Mouse (Mus musculus) embryonic facial prominence, embryonic 13.5 days (tissue): Measurements from ENCODE around the gene Traip. TPM values are rescaled to one million over a fixed set of nuclear protein-coding genes. Genes with fewer than 3 reads are reported as not detected.

Source experiments
- ATAC-seq: fragments of 200-750 bp; cut with Nextera tagmentation; 2 replicates; pipeline ENCODE4 v1.8.0; 2017; ENCODE audit warnings: low read depth; ENCODE audit not compliant: insufficient number of reproducible peaks, insufficient read depth, low FRiP score, low TSS enrichment
- H3K27ac ChIP-seq: fragments of 300-500 bp; sonication (generic); 2 replicates; pipeline ENCODE4 v1.5.1; 2015; ENCODE audit warnings: moderate library complexity, mild to moderate bottlenecking, inconsistent platforms
- H3K27me3 ChIP-seq: fragments of 300-500 bp; sonication (generic); 2 replicates; pipeline ENCODE4 v1.6.1; 2015; ENCODE audit warnings: mild to moderate bottlenecking, inconsistent platforms
- H3K36me3 ChIP-seq: fragments of 300-500 bp; sonication (generic); 2 replicates; pipeline ENCODE4 v1.6.1; 2015; ENCODE audit warnings: mild to moderate bottlenecking, inconsistent platforms
- H3K4me1 ChIP-seq: fragments of 300-500 bp; sonication (generic); 2 replicates; pipeline ENCODE4 v1.6.1; 2015; ENCODE audit warnings: inconsistent platforms
- H3K4me2 ChIP-seq: fragments of 300-500 bp; sonication (generic); 2 replicates; pipeline ENCODE4 v1.6.1; 2015; ENCODE audit warnings: moderate library complexity, mild to moderate bottlenecking, inconsistent platforms
- H3K4me3 ChIP-seq: fragments of 300-500 bp; sonication (generic); 2 replicates; pipeline ENCODE4 v1.5.1; 2015; ENCODE audit warnings: mild to moderate bottlenecking, inconsistent platforms
- H3K9ac ChIP-seq: fragments of 300-500 bp; sonication (generic); 2 replicates; pipeline ENCODE4 v1.6.1; 2015; ENCODE audit warnings: mild to moderate bottlenecking, inconsistent platforms
- H3K9me3 ChIP-seq: fragments of 300-500 bp; sonication (generic); 2 replicates; pipeline ENCODE4 v1.6.1; 2016; ENCODE audit warnings: inconsistent platforms
- WGBS: fragments of 180-500 bp; shearing (Covaris S2); methylation state at CpG from one replicate; pipeline ENCODE4 v1.1.7; 2015; ENCODE audit warnings: mixed read lengths; 5-methylcytosine and 5-hydroxymethylcytosine counted together
- polyA plus RNA-seq: library from polyadenylated mRNA; unstranded; fragments of >200 nt; fragmentation: Nextera tagmentation; extraction: Ambion mirVana; gene quantifications from 2 replicates; pipeline ENCODE4 v1.2.1, GENCODE M21; 2015

Traip gene
- polyA plus RNA-seq, result 23.8 and 29.0 TPM in 2 replicates

- 81% methylated on average over 10 of the region's 10 CpGs for WGBS
- Histone ChIP-seq H3K4me2 (peak within 1 kb of the TSS; percentile 84), H3K4me3 (peak within 1 kb of the TSS; percentile 58), H3K9ac (peak within 1 kb of the TSS; percentile 79), H3K9me3 (no peaks in the 10 kb centered on the region), H3K36me3 (no peaks in the 10 kb centered on the region), H3K4me1 (peaks cover 15% of the 10 kb centered on the region), H3K27ac (peak within 1 kb of the TSS; percentile 78), H3K27me3 (no peaks in the 10 kb centered on the region)
- ATAC-seq, result no peak
Observed at GRCm38 (mm10) chr9:107949922-107950235, at the start of gene Traip. Traip (plus strand) TSS chr9:107950136.

GRCm38 (mm10) chr9:107900840-107901626 is 48.9 kb upstream of the Traip start:
- no peak overlapping the region for H3K27ac ChIP-seq
- peak overlapping the region; percentile 63 for H3K9ac ChIP-seq
- WGBS, result 4% methylated on average over 44 of the region's 44 CpGs
- peak overlapping the region; percentile 37 for H3K4me3 ChIP-seq
- ATAC-seq, result no peak
- no peaks in the 10 kb centered on the region for H3K9me3 ChIP-seq
- H3K27me3 ChIP-seq, result peaks cover 23% of the 10 kb centered on the region
- H3K4me1 ChIP-seq, result peaks cover 17% of the 10 kb centered on the region
- H3K4me2 ChIP-seq, result peak overlapping the region; percentile 66
- H3K36me3 ChIP-seq, result peaks cover 35% of the 10 kb centered on the region

DNA sequence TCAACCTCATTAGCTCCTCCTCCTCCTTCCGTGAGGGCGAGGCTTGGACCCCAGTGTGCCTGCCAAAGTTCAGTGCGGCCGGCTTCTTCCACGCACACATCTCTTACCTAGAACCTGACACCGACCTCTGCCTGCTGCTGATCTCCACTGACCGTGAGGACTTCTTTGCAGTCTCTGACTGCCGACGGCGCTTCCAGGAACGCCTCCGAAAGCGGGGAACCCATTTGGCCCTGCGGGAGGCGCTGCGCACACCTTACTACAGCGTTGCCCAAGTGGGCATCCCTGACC is 48.4 kb upstream of the Traip start:
- Histone ChIP-seq H3K27me3 (peaks cover 23% of the 10 kb centered on the region), H3K36me3 (peaks cover 35% of the 10 kb centered on the region), H3K9ac (peak overlapping the region; percentile 63; the same call in 1 of the 2 replicates), H3K4me3 (0 out of 2 replicates have a peak overlapping the region, but pooled peaks have one; percentile 37), H3K27ac (no peak overlapping the region), H3K4me1 (peaks cover 23% of the 10 kb centered on the region), H3K4me2 (peak overlapping the region; percentile 66), H3K9me3 (no peaks in the 10 kb centered on the region)
- WGBS, result 17% methylated on average over 17 of the region's 17 CpGs
- no peak for ATAC-seq

DNA sequence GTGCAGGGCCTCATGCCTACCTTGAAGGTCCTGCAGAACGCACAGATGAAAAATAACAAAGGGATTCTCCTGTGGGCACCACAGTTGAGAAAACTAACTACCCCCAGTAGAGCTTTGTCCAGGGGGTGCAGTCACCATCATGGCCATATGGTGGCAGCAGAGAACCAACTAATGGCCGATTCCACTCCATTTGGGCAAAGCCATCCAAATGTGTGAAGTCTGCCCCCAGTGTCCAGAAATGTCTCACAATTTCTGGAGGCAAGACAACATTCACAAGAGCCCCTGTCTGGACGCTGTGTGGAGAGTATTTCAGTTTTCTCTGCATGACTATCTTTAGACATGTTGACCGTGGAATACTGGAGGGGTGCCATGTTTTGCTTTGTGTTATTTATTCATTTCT is 45.2 kb upstream of the Traip start:
- H3K4me3 ChIP-seq, result no peak overlapping the region
- H3K4me1 ChIP-seq, result peaks cover 54% of the 10 kb centered on the region
- no peak overlapping the region for H3K9ac ChIP-seq
- peaks cover 20% of the 10 kb centered on the region for H3K36me3 ChIP-seq
- no peak for ATAC-seq
- H3K4me2 ChIP-seq, result no peak overlapping the region
- 9% methylated on average over 4 of the region's 4 CpGs for WGBS
- no peak overlapping the region for H3K27ac ChIP-seq
- H3K27me3 ChIP-seq, result peaks cover 22% of the 10 kb centered on the region
- H3K9me3 ChIP-seq, result no peaks in the 10 kb centered on the region

DNA sequence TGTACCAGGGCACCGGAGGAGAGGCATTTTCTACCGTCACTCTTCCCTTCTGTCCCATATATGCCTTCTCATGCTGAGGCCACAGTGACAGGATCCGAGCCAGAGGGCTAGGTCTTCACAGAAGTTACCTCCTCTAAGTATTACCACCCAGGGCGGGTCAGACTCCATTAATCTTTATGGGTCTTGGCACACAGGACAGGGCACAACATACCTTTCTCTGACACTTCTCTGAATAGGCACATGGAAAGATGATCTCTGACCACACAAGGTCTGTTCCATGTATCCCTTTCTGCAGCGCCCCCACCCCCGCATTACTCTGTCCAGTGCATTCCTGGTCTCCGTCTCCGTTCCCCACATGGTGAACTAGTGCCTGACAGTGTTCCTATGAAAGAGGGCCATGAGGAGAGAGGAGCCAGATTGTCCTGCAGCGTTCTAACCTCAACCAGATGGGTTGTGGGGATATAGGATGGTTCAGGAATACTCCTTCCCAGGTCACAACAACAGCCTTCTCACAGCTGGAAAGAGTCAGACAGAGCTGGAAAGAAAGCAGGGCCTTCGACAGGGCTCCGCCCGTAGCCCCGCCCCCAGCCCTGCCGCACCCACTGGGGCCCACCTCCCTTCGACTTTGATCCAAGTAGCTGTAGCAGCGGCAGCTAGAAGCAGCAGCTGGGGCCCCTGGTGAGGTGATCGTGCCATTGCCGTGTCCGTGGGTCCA is 43.5 kb upstream of the Traip start, which contains the start of gene Mst1r:
Gene Mst1r, plus strand, starts transcription at position 622 of the 715 bp plus-strand sequence.
- peak within 1 kb of the TSS; percentile 45 for H3K4me3 ChIP-seq
- 13% methylated on average over 19 of the region's 19 CpGs for WGBS
- peaks cover 47% of the 10 kb centered on the region for H3K4me1 ChIP-seq
- peak within 1 kb of the TSS; percentile 75 for H3K27ac ChIP-seq
- H3K9ac ChIP-seq, result peak within 1 kb of the TSS; percentile 64
- H3K9me3 ChIP-seq, result no peaks in the 10 kb centered on the region
- H3K36me3 ChIP-seq, result peaks cover 12% of the 10 kb centered on the region
- peaks cover 5% of the 10 kb centered on the region for H3K27me3 ChIP-seq
- peak within 1 kb of the TSS; percentile 70 for H3K4me2 ChIP-seq
- ATAC-seq, result peak; percentile 77

- Histone ChIP-seq H3K4me3 (peak overlapping the region; percentile 45), H3K4me1 (peaks cover 43% of the 10 kb centered on the region), H3K9ac (peak overlapping the region; percentile 64), H3K4me2 (peak overlapping the region; percentile 70), H3K36me3 (peaks cover 8% of the 10 kb centered on the region), H3K9me3 (no peaks in the 10 kb centered on the region), H3K27me3 (no peaks in the 10 kb centered on the region), H3K27ac (peak overlapping the region; percentile 75)
- no peak for ATAC-seq
- 45% methylated on average over 31 of the region's 31 CpGs for WGBS
Observed at GRCm38 (mm10) chr9:107906967-107907800, 42.8 kb upstream of the Traip start.

- Histone ChIP-seq H3K27me3 (no peaks in the 10 kb centered on the region), H3K9me3 (no peaks in the 10 kb centered on the region), H3K4me2 (peak overlapping the region; percentile 70), H3K27ac (peak overlapping the region; percentile 3; the same call in 1 of the 2 replicates), H3K4me3 (peak overlapping the region; percentile 45), H3K9ac (peak overlapping the region; percentile 64; the same call in 1 of the 2 replicates), H3K4me1 (peaks cover 43% of the 10 kb centered on the region), H3K36me3 (peaks cover 8% of the 10 kb centered on the region)
- ATAC-seq, result no peak
- 79% methylated on average over 14 of the region's 14 CpGs for WGBS
Observed at GRCm38 (mm10) chr9:107907801-107908120, 42.2 kb upstream of the Traip start.

DNA sequence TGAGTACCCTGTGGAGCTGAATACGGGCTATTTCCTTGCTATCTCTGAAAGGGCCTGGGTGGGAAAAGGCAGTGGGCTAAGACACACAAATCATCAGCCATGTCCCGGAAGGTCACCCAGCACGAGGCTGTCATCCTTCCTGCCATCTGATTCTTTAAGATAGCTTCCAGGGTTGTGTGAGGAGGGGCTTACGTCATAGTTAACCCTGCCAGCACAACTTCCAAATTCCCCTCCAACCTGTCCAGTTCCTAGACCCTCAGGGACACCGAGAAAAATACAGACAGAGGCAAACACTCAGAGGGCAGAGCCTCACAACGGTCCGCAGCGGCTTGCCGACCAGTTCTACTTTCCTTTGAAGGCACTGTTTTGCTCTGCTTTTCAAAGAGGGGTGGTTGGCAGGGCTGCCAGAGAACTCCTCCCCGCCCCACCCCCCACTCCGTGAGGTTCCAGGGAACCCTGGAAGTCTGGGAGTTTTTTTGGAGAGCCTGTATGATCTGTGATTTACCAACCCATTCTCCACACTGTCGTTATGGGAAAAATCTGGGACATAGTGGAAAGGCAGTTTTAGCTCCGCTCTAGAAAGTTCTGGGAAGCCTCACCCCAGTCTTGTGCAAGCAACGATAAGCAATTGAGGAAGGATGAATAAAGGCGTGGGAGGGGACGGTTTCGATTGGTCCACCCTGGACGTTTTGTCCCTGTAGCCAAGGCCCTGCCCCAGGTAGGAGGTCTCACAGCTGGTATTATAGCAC is 41.4 kb upstream of the Traip start:
- peak overlapping the region; percentile 70 for H3K4me2 ChIP-seq
- H3K9ac ChIP-seq, result peak overlapping the region; percentile 64
- H3K4me1 ChIP-seq, result peaks cover 43% of the 10 kb centered on the region
- peak overlapping the region; percentile 45 for H3K4me3 ChIP-seq
- H3K9me3 ChIP-seq, result no peaks in the 10 kb centered on the region
- whole genome bisulfite sequencing, result 35% methylated on average over 18 of the region's 18 CpGs
- H3K36me3 ChIP-seq, result peaks cover 13% of the 10 kb centered on the region; the same call in 1 of the 2 replicates
- ATAC-seq, result no peak
- no peaks in the 10 kb centered on the region for H3K27me3 ChIP-seq
- no peak overlapping the region for H3K27ac ChIP-seq

DNA sequence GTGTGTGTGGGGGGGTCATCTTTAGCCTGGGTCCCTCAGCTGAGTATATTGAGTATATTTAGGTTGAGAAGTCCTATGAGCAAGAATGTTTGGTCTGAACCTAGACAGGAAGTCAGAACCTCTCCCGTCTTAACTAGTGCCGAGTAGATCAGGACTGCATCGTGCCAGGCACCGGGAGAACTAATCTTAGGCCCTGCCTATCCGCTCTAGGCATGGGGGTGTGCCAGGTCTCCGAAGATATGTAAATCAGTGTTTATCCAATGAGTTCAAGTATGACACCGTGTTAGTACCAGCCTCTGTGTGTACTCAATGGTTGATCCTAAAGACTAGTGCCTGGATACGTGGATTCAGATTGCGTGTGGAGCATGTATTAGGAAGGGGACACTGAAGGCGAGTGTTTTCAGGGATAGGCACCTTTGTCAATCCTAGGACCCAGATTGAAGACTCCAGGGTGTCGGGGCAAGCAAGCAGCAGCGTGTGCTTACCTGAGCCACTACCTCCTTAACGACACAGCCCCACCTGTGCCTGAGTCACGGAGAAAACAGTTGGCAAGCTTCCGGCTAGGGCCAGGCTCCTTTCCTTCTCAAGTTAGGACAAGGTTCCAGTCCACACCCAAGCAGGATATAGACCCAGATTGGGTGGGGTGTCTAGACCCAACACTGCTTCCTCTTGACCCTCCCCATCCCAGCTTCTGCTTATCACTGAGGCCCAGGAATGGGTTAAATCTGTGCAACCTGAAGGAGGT is 39.7 kb upstream of the Traip start:
- no peak for ATAC-seq
- Histone ChIP-seq H3K9me3 (no peaks in the 10 kb centered on the region), H3K4me2 (peak overlapping the region; percentile 70; the same call in 1 of the 2 replicates), H3K4me3 (no peak overlapping the region), H3K4me1 (peaks cover 40% of the 10 kb centered on the region), H3K36me3 (peaks cover 19% of the 10 kb centered on the region), H3K27ac (no peak overlapping the region), H3K9ac (no peak overlapping the region), H3K27me3 (no peaks in the 10 kb centered on the region)
- WGBS, result 85% methylated on average over 15 of the region's 15 CpGs

GRCm38 (mm10) chr9:107914764-107915420 is 35.0 kb upstream of the Traip start:
- no peak overlapping the region for H3K4me2 ChIP-seq
- H3K9me3 ChIP-seq, result no peaks in the 10 kb centered on the region
- no peak overlapping the region for H3K9ac ChIP-seq
- H3K27me3 ChIP-seq, result no peaks in the 10 kb centered on the region
- no peak for ATAC-seq
- peaks cover 21% of the 10 kb centered on the region for H3K4me1 ChIP-seq
- H3K4me3 ChIP-seq, result no peak overlapping the region
- peaks cover 19% of the 10 kb centered on the region for H3K36me3 ChIP-seq
- WGBS, result 74% methylated on average over 16 of the region's 16 CpGs
- H3K27ac ChIP-seq, result 0 out of 2 replicates have a peak overlapping the region, but pooled peaks have one; percentile 11
